Mouse (Mus musculus) forebrain, embryonic 15.5 days (tissue): ENCODE measurements around the gene Bcl2l1. TPM values are rescaled to one million over a fixed set of nuclear protein-coding genes. Genes with fewer than 3 reads are reported as not detected.

ENCODE experiments used
- ATAC-seq: fragments of 200-750 bp; cut with Nextera tagmentation; replicated peaks from 2 replicates; pipeline ENCODE4 v1.8.0; 2017; ENCODE audit warnings: mild to moderate bottlenecking, moderate TSS enrichment, moderate library complexity
- H3K27ac ChIP-seq: fragments of 300-500 bp; sonication (generic); replicated peaks from 2 replicates; pipeline ENCODE4 v1.5.1; 2015; ENCODE audit warnings: mild to moderate bottlenecking, inconsistent platforms
- H3K27me3 ChIP-seq: fragments of 300-500 bp; sonication (generic); 2 replicates; pipeline ENCODE4 v1.6.1; 2015; ENCODE audit warnings: inconsistent platforms
- H3K36me3 ChIP-seq: fragments of 300-500 bp; sonication (generic); 2 replicates; pipeline ENCODE4 v1.6.1; 2015; ENCODE audit warnings: mild to moderate bottlenecking, inconsistent platforms
- H3K4me1 ChIP-seq: fragments of 300-500 bp; sonication (generic); 2 replicates; pipeline ENCODE4 v1.6.1; 2015; ENCODE audit warnings: inconsistent platforms
- H3K4me2 ChIP-seq: fragments of 300-500 bp; sonication (generic); replicated peaks from 2 replicates; pipeline ENCODE4 v1.6.1; 2015; ENCODE audit warnings: mild to moderate bottlenecking, inconsistent platforms
- H3K4me3 ChIP-seq: fragments of 300-500 bp; sonication (generic); 2 replicates; pipeline ENCODE4 v1.5.1; 2015; ENCODE audit warnings: mild to moderate bottlenecking, inconsistent platforms
- H3K9ac ChIP-seq: fragments of 300-500 bp; sonication (generic); replicated peaks from 2 replicates; pipeline ENCODE4 v1.6.1; 2015; ENCODE audit warnings: mild to moderate bottlenecking, inconsistent platforms
- H3K9me3 ChIP-seq: fragments of 300-500 bp; sonication (generic); 2 replicates; pipeline ENCODE4 v1.6.1; 2016; ENCODE audit warnings: inconsistent platforms
- WGBS: fragments of 180-500 bp; shearing (Covaris S2); methylation state at CpG from one replicate; pipeline ENCODE4 v1.1.7; 2015; ENCODE audit warnings: mixed read lengths; 5-methylcytosine and 5-hydroxymethylcytosine counted together
- polyA plus RNA-seq: library from polyadenylated mRNA; unstranded; fragments of >200 nt; fragmentation: Nextera tagmentation; extraction: Ambion mirVana; gene quantifications from 2 replicates; pipeline ENCODE4 v1.2.1, GENCODE M21; 2015

Gene Bcl2l1
- polyA plus RNA-seq, 1 experiment from 2014 or later: 183 TPM

GRCm38 (mm10) chr2:152780466-152780865, 51.1 kb downstream of the Bcl2l1 start:
- Histone ChIP-seq H3K27ac (no peak overlapping the region), H3K4me2 (no peak overlapping the region), H3K4me1 (0 out of 2 replicates have a peak, but pooled peaks cover 4% of the 10 kb centered on the region), H3K27me3 (no peaks in the 10 kb centered on the region), H3K36me3 (peaks cover 19% of the 10 kb centered on the region), H3K9ac (no peak overlapping the region), H3K4me3 (no peak overlapping the region), H3K9me3 (no peaks in the 10 kb centered on the region)
- no peak for ATAC-seq
- 96% methylated on average over 2 of the region's 2 CpGs for WGBS

DNA sequence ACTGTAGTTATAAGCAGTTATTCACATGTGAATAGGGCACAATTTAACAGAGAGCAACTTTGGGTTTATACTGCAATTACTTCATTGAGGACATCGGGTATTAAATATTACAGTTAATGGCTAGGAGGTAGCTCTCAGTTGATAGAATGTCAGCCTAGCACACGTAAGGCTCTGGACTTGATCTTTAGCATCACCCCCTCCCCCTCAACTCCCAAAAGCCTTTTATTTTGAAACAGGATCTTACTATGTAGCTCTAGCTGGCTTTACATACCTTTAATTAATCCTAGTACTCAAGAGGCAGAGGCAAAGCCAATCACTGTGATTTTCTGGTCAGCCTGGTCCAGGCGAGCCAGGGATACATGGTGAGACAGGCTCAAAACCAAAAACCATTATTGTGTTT, 54.4 kb downstream of the Bcl2l1 start:
- Histone ChIP-seq H3K4me2 (no peak overlapping the region), H3K9me3 (no peaks in the 10 kb centered on the region), H3K36me3 (peaks cover 19% of the 10 kb centered on the region), H3K27ac (no peak overlapping the region), H3K4me3 (no peak overlapping the region), H3K27me3 (no peaks in the 10 kb centered on the region), H3K9ac (no peak overlapping the region), H3K4me1 (0 out of 2 replicates have a peak, but pooled peaks cover 4% of the 10 kb centered on the region)
- ATAC-seq: no peak
- 91% methylated on average over 3 of the region's 3 CpGs for WGBS

- 0 out of 2 replicates have a peak, but pooled peaks cover 4% of the 10 kb centered on the region for H3K4me1 ChIP-seq
- H3K9ac ChIP-seq: no peak overlapping the region
- no peaks in the 10 kb centered on the region for H3K9me3 ChIP-seq
- H3K4me3 ChIP-seq: no peak overlapping the region
- H3K27me3 ChIP-seq: no peaks in the 10 kb centered on the region
- H3K36me3 ChIP-seq: peaks cover 13% of the 10 kb centered on the region
- H3K4me2 ChIP-seq: no peak overlapping the region
- 79% methylated on average over 2 of the region's 2 CpGs for whole genome bisulfite sequencing
- ATAC-seq: no peak
- no peak overlapping the region for H3K27ac ChIP-seq
These were observed 55.1 kb downstream of the Bcl2l1 start for GRCm38 (mm10) chr2:152776435-152776834.

- Histone ChIP-seq H3K36me3 (peaks cover 10% of the 10 kb centered on the region), H3K9me3 (no peaks in the 10 kb centered on the region), H3K4me3 (no peak overlapping the region), H3K4me2 (no peak overlapping the region), H3K27me3 (no peaks in the 10 kb centered on the region), H3K9ac (no peak overlapping the region), H3K27ac (no peak overlapping the region), H3K4me1 (0 out of 2 replicates have a peak, but pooled peaks cover 4% of the 10 kb centered on the region)
- 69% methylated on average over 3 of the region's 3 CpGs for whole genome bisulfite sequencing
- ATAC-seq: no peak
These were observed 55.5 kb downstream of the Bcl2l1 start for GRCm38 (mm10) chr2:152776019-152776418.

DNA sequence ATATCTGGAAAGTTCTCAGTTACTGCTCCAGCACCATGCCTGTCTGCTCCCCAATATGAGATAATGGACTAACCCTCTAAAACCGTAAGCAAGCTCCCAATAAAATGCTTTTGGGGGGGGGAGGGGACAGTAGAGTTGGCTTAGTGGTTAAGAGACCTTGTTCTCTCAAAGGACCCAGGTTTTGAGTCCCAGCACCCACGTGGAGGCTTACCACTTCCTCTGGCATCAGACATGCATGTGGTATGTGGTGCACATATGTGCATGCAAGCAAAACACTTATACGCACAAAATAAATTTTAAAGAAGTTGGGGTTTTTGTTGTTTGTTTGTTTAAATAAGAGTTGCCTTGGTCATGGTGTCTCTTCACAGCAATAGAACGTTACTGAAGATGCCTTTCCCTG, 56.2 kb downstream of the Bcl2l1 start:
- Histone ChIP-seq H3K9me3 (no peaks in the 10 kb centered on the region), H3K4me3 (no peak overlapping the region), H3K9ac (no peak overlapping the region), H3K4me2 (no peak overlapping the region), H3K27ac (no peak overlapping the region), H3K27me3 (no peaks in the 10 kb centered on the region), H3K4me1 (0 out of 2 replicates have a peak, but pooled peaks cover 4% of the 10 kb centered on the region), H3K36me3 (peaks cover 3% of the 10 kb centered on the region)
- 79% methylated on average over 4 of the region's 4 CpGs for WGBS
- no peak for ATAC-seq

- WGBS: 23% methylated on average over 1 of the region's 1 CpGs
- H3K9ac ChIP-seq: no peak overlapping the region
- H3K4me1 ChIP-seq: 0 out of 2 replicates have a peak, but pooled peaks cover 4% of the 10 kb centered on the region
- H3K4me3 ChIP-seq: no peak overlapping the region
- H3K4me2 ChIP-seq: no peak overlapping the region
- no peaks in the 10 kb centered on the region for H3K36me3 ChIP-seq
- no peak for ATAC-seq
- H3K27me3 ChIP-seq: no peaks in the 10 kb centered on the region
- no peak overlapping the region for H3K27ac ChIP-seq
- no peaks in the 10 kb centered on the region for H3K9me3 ChIP-seq
These were observed 59.3 kb downstream of the Bcl2l1 start for GRCm38 (mm10) chr2:152772231-152772630.

GRCm38 (mm10) chr2:152771571-152771970, 60.0 kb downstream of the Bcl2l1 start:
- no peak for ATAC-seq
- Histone ChIP-seq H3K4me1 (0 out of 2 replicates have a peak, but pooled peaks cover 4% of the 10 kb centered on the region), H3K4me2 (no peak overlapping the region), H3K9ac (no peak overlapping the region), H3K27ac (no peak overlapping the region), H3K27me3 (no peaks in the 10 kb centered on the region), H3K36me3 (no peaks in the 10 kb centered on the region), H3K9me3 (no peaks in the 10 kb centered on the region), H3K4me3 (no peak overlapping the region)
- 90% methylated on average over 9 of the region's 9 CpGs for WGBS

DNA sequence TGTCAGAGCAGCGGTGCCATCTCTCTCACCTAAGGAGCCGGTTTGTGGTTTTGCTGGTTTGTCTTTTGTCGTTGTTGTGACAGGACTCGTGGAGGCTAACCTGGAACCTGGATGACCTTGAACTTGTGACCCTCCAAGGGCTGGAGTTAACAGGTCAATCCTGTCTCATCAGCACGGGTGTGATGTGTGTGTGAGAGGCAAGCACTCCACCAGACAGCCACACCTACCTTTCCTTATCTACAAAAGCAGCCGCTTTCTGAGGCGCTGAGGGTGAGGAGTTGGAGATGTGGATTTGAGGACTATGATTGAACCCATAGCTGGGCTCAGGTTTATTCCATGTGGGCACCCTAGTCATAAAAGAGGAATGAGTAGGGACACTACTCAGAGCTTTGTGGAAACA, 61.9 kb downstream of the Bcl2l1 start:
- no peak overlapping the region for H3K4me3 ChIP-seq
- no peak overlapping the region for H3K9ac ChIP-seq
- no peaks in the 10 kb centered on the region for H3K9me3 ChIP-seq
- peaks cover 7% of the 10 kb centered on the region for H3K4me1 ChIP-seq
- no peak for ATAC-seq
- H3K36me3 ChIP-seq: no peaks in the 10 kb centered on the region
- no peak overlapping the region for H3K4me2 ChIP-seq
- no peak overlapping the region for H3K27ac ChIP-seq
- 90% methylated on average over 7 of the region's 7 CpGs for WGBS
- H3K27me3 ChIP-seq: no peaks in the 10 kb centered on the region

- H3K4me2 ChIP-seq: no peak overlapping the region
- H3K9me3 ChIP-seq: no peaks in the 10 kb centered on the region
- H3K4me1 ChIP-seq: peaks cover 10% of the 10 kb centered on the region
- no peak overlapping the region for H3K9ac ChIP-seq
- H3K4me3 ChIP-seq: no peak overlapping the region
- no peak for ATAC-seq
- H3K27ac ChIP-seq: no peak overlapping the region
- H3K36me3 ChIP-seq: no peaks in the 10 kb centered on the region
- H3K27me3 ChIP-seq: no peaks in the 10 kb centered on the region
- 58% methylated on average over 12 of the region's 12 CpGs for WGBS
These were observed 63.8 kb downstream of the Bcl2l1 start for GRCm38 (mm10) chr2:152767618-152768271.

- H3K4me3 ChIP-seq: no peak overlapping the region
- WGBS: 21% methylated on average over 24 of the region's 25 CpGs
- no peaks in the 10 kb centered on the region for H3K9me3 ChIP-seq
- H3K27me3 ChIP-seq: no peaks in the 10 kb centered on the region
- H3K4me2 ChIP-seq: no peak overlapping the region
- no peak overlapping the region for H3K9ac ChIP-seq
- peaks cover 10% of the 10 kb centered on the region for H3K4me1 ChIP-seq
- H3K27ac ChIP-seq: no peak overlapping the region
- 0 out of 2 replicates have a peak, but pooled peaks have one; percentile 58 for ATAC-seq
- no peaks in the 10 kb centered on the region for H3K36me3 ChIP-seq
These were observed 65.0 kb downstream of the Bcl2l1 start for GRCm38 (mm10) chr2:152766387-152767123.

GRCm38 (mm10) chr2:152765045-152765674, 66.4 kb downstream of the Bcl2l1 start:
- WGBS: 13% methylated on average over 7 of the region's 7 CpGs
- no peak overlapping the region for H3K27ac ChIP-seq
- no peak overlapping the region for H3K9ac ChIP-seq
- no peaks in the 10 kb centered on the region for H3K9me3 ChIP-seq
- peaks cover 10% of the 10 kb centered on the region for H3K4me1 ChIP-seq
- H3K4me2 ChIP-seq: 0 out of 2 replicates have a peak overlapping the region, but pooled peaks have one; percentile 19
- ATAC-seq: no peak
- H3K36me3 ChIP-seq: no peaks in the 10 kb centered on the region
- H3K4me3 ChIP-seq: no peak overlapping the region
- no peaks in the 10 kb centered on the region for H3K27me3 ChIP-seq
